Mouse (Mus musculus): Measurements from ENCODE around the gene Jaml. TPM values are rescaled to one million over a fixed set of nuclear protein-coding genes. Genes with fewer than 3 reads are reported as not detected.

Gene Jaml
- polyA plus RNA-seq, 1 experiment, result not detected

- Histone ChIP-seq H3K4me1 (ENCODE audit: control insufficient read depth, insufficient read depth, low read length) (peaks cover 3% of the 10 kb centered on the region), H3K27ac (ENCODE audit: control insufficient read depth, insufficient read depth, low read depth, low read length) (no peak overlapping the region), H3K36me3 (ENCODE audit: control insufficient read depth, insufficient read depth, low read length) (no peaks in the 10 kb centered on the region), H3K4me3 (ENCODE audit: control insufficient read depth, low read depth, low read length) (no peak overlapping the region), H3K27me3 (ENCODE audit: control insufficient read depth, insufficient read depth, low read length) (no peaks in the 10 kb centered on the region)
- TF ChIP-seq CTCF (IDR thresholded peaks at IDR 0.05; ENCODE audit: control insufficient read depth, insufficient read depth, insufficient replicate concordance, low read depth, low read length), result no peak
- no peak for TF ChIP-seq POLR2A (IDR thresholded peaks at IDR 0.05; ENCODE audit: control insufficient read depth, low read depth, low read length)
Observed at GRCm38 (mm10) chr9:45116819-45117218, 37.8 kb downstream of the Jaml start.

GRCm38 (mm10) chr9:45117741-45118431, 38.9 kb downstream of the Jaml start, which contains the start of gene Scn2b:
Gene Scn2b (plus strand): TSS chr9:45117782.
- peak within 1 kb of the TSS; percentile 32 for H3K4me3 ChIP-seq (ENCODE audit: control insufficient read depth, low read depth, low read length)
- peaks cover 3% of the 10 kb centered on the region for H3K4me1 ChIP-seq (ENCODE audit: control insufficient read depth, insufficient read depth, low read length)
- H3K36me3 ChIP-seq (ENCODE audit: control insufficient read depth, insufficient read depth, low read length), result no peaks in the 10 kb centered on the region
- H3K27ac ChIP-seq (ENCODE audit: control insufficient read depth, insufficient read depth, low read depth, low read length), result no peak within 1 kb of the TSS
- TF ChIP-seq CTCF (IDR thresholded peaks at IDR 0.05; ENCODE audit: control insufficient read depth, insufficient read depth, insufficient replicate concordance, low read depth, low read length) (no peak), POLR2A (IDR thresholded peaks at IDR 0.05; ENCODE audit: control insufficient read depth, low read depth, low read length) (no peak)
- H3K27me3 ChIP-seq (ENCODE audit: control insufficient read depth, insufficient read depth, low read length), result no peaks in the 10 kb centered on the region

DNA sequence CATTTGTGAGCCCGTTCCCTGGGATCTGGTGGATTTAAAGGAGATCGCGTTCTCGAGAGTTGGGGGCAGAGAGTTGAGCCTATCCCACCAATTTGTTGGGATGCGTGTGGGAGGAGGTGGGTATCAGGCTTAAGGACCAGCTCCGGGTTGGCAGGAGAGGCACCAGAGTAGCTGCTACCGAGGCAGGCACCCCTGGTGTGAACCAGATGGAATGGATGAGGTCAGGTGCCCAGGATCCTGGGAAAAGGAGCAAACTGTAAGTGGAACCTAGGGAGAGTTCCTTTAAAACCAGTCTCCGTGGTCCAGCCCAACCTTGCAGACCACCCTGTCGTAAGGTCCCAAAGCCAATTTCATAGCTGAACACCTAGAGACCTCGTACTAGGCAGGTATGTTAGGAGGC, 39.6 kb downstream of the Jaml start:
- no peak for TF ChIP-seq CTCF (IDR thresholded peaks at IDR 0.05; ENCODE audit: control insufficient read depth, insufficient read depth, insufficient replicate concordance, low read depth, low read length)
- no peak for TF ChIP-seq POLR2A (IDR thresholded peaks at IDR 0.05; ENCODE audit: control insufficient read depth, low read depth, low read length)
- Histone ChIP-seq H3K4me1 (ENCODE audit: control insufficient read depth, insufficient read depth, low read length) (peaks cover 3% of the 10 kb centered on the region), H3K36me3 (ENCODE audit: control insufficient read depth, insufficient read depth, low read length) (no peaks in the 10 kb centered on the region), H3K27ac (ENCODE audit: control insufficient read depth, insufficient read depth, low read depth, low read length) (no peak overlapping the region), H3K27me3 (ENCODE audit: control insufficient read depth, insufficient read depth, low read length) (no peaks in the 10 kb centered on the region), H3K4me3 (ENCODE audit: control insufficient read depth, low read depth, low read length) (no peak overlapping the region; the same call in 1 of the 2 replicates)

GRCm38 (mm10) chr9:45119316-45119953, 40.5 kb downstream of the Jaml start:
- Histone ChIP-seq H3K4me1 (ENCODE audit: control insufficient read depth, insufficient read depth, low read length) (peaks cover 3% of the 10 kb centered on the region), H3K36me3 (ENCODE audit: control insufficient read depth, insufficient read depth, low read length) (no peaks in the 10 kb centered on the region), H3K27ac (ENCODE audit: control insufficient read depth, insufficient read depth, low read depth, low read length) (no peak overlapping the region), H3K4me3 (ENCODE audit: control insufficient read depth, low read depth, low read length) (no peak overlapping the region), H3K27me3 (ENCODE audit: control insufficient read depth, insufficient read depth, low read length) (no peaks in the 10 kb centered on the region)
- no peak for TF ChIP-seq CTCF (IDR thresholded peaks at IDR 0.05; ENCODE audit: control insufficient read depth, insufficient read depth, insufficient replicate concordance, low read depth, low read length)
- no peak for TF ChIP-seq POLR2A (IDR thresholded peaks at IDR 0.05; ENCODE audit: control insufficient read depth, low read depth, low read length)

- Histone ChIP-seq H3K27me3 (ENCODE audit: control insufficient read depth, insufficient read depth, low read length) (no peaks in the 10 kb centered on the region), H3K4me3 (ENCODE audit: control insufficient read depth, low read depth, low read length) (no peak overlapping the region), H3K27ac (ENCODE audit: control insufficient read depth, insufficient read depth, low read depth, low read length) (no peak overlapping the region), H3K4me1 (ENCODE audit: control insufficient read depth, insufficient read depth, low read length) (peaks cover 3% of the 10 kb centered on the region), H3K36me3 (ENCODE audit: control insufficient read depth, insufficient read depth, low read length) (no peaks in the 10 kb centered on the region)
- TF ChIP-seq POLR2A (IDR thresholded peaks at IDR 0.05; ENCODE audit: control insufficient read depth, low read depth, low read length), result no peak
- no peak for TF ChIP-seq CTCF (IDR thresholded peaks at IDR 0.05; ENCODE audit: control insufficient read depth, insufficient read depth, insufficient replicate concordance, low read depth, low read length)
Observed at GRCm38 (mm10) chr9:45119954-45120530, 41.1 kb downstream of the Jaml start.

- Histone ChIP-seq H3K27me3 (ENCODE audit: control insufficient read depth, insufficient read depth, low read length) (no peaks in the 10 kb centered on the region), H3K36me3 (ENCODE audit: control insufficient read depth, insufficient read depth, low read length) (no peaks in the 10 kb centered on the region), H3K4me3 (ENCODE audit: control insufficient read depth, low read depth, low read length) (no peak overlapping the region), H3K27ac (ENCODE audit: control insufficient read depth, insufficient read depth, low read depth, low read length) (no peak overlapping the region), H3K4me1 (ENCODE audit: control insufficient read depth, insufficient read depth, low read length) (peaks cover 6% of the 10 kb centered on the region)
- no peak for TF ChIP-seq CTCF (IDR thresholded peaks at IDR 0.05; ENCODE audit: control insufficient read depth, insufficient read depth, insufficient replicate concordance, low read depth, low read length)
- no peak for TF ChIP-seq POLR2A (IDR thresholded peaks at IDR 0.05; ENCODE audit: control insufficient read depth, low read depth, low read length)
Observed at GRCm38 (mm10) chr9:45120567-45120966, 41.6 kb downstream of the Jaml start.

DNA sequence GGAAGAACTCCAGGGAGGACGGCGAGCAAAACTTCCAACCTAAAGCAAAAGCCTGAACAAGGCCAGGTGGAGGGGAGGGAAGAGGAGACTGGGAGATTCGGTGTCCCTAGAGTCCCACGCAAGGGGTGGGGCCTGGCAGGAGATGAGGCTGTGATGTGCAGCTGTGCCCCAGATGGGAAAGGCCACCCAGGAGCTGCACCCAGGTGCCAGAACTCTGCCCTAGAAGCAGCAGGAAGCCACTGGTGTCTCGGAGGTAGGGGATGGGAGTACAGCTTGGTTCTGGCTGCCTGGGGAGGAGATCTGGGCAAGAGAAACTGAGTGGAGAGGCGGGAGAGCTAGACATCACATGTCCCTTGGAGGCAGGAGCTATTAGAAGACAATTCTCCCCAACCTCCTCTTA, 42.0 kb downstream of the Jaml start:
- Histone ChIP-seq H3K4me1 (ENCODE audit: control insufficient read depth, insufficient read depth, low read length) (peaks cover 5% of the 10 kb centered on the region), H3K27ac (ENCODE audit: control insufficient read depth, insufficient read depth, low read depth, low read length) (no peak overlapping the region), H3K27me3 (ENCODE audit: control insufficient read depth, insufficient read depth, low read length) (no peaks in the 10 kb centered on the region), H3K4me3 (ENCODE audit: control insufficient read depth, low read depth, low read length) (no peak overlapping the region), H3K36me3 (ENCODE audit: control insufficient read depth, insufficient read depth, low read length) (no peaks in the 10 kb centered on the region)
- no peak for TF ChIP-seq CTCF (IDR thresholded peaks at IDR 0.05; ENCODE audit: control insufficient read depth, insufficient read depth, insufficient replicate concordance, low read depth, low read length)
- no peak for TF ChIP-seq POLR2A (IDR thresholded peaks at IDR 0.05; ENCODE audit: control insufficient read depth, low read depth, low read length)
